Mouse (Mus musculus) stomach, embryonic 16.5 days (tissue): ENCODE measurements around the gene Slc26a9. TPM values are rescaled to one million over a fixed set of nuclear protein-coding genes. Genes with fewer than 3 reads are reported as not detected.

ENCODE experiments used
- ATAC-seq: fragments of 200-750 bp; cut with Nextera tagmentation; 2 replicates; pipeline ENCODE4 v1.8.0; 2017; ENCODE audit warnings: moderate number of reproducible peaks, moderate TSS enrichment; ENCODE audit not compliant: insufficient read depth, low FRiP score
- H3K27ac ChIP-seq: fragments of 300-500 bp; sonication (generic); 2 replicates; pipeline ENCODE4 v1.5.1; 2014; ENCODE audit warnings: low read length
- H3K27me3 ChIP-seq: fragments of 300-500 bp; sonication (generic); 2 replicates; pipeline ENCODE4 v1.6.1; 2014; ENCODE audit warnings: low read length, control low read depth, mixed read lengths; ENCODE audit not compliant: control insufficient read depth, insufficient read depth
- H3K36me3 ChIP-seq: fragments of 300-500 bp; sonication (generic); 2 replicates; pipeline ENCODE4 v1.6.1; 2014; ENCODE audit warnings: low read length; ENCODE audit not compliant: control insufficient read depth, insufficient read depth
- H3K4me1 ChIP-seq: fragments of 300-500 bp; sonication (generic); 2 replicates; pipeline ENCODE4 v1.6.1; 2014; ENCODE audit warnings: low read length, control low read depth, mixed read lengths; ENCODE audit not compliant: control insufficient read depth, insufficient read depth
- H3K4me2 ChIP-seq: fragments of 300-500 bp; sonication (generic); 2 replicates; pipeline ENCODE4 v1.6.1; 2014; ENCODE audit warnings: low read depth, low read length, mixed read lengths
- H3K4me3 ChIP-seq: fragments of 300-500 bp; sonication (generic); replicated peaks from 2 replicates; pipeline ENCODE4 v1.5.1; 2014; ENCODE audit warnings: mild to moderate bottlenecking, low read length
- H3K9ac ChIP-seq: fragments of 300-500 bp; sonication (generic); 2 replicates; pipeline ENCODE4 v1.6.1; 2014; ENCODE audit warnings: low read length
- H3K9me3 ChIP-seq: fragments of 300-500 bp; sonication (generic); replicated peaks from 2 replicates; pipeline ENCODE4 v1.6.1; 2016; ENCODE audit warnings: low read length, control low read depth; ENCODE audit not compliant: control insufficient read depth
- WGBS: fragments of 180-500 bp; shearing (Covaris S2); extraction: QIAGEN DNeasy Blood & Tissue Kit; methylation state at CpG from one replicate; pipeline ENCODE4 v1.1.7; 2014; 5-methylcytosine and 5-hydroxymethylcytosine counted together
- polyA plus RNA-seq: library from polyadenylated mRNA; unstranded; fragments of >200 nt; fragmentation: Nextera tagmentation; extraction: Ambion mirVana; gene quantifications from 2 replicates; pipeline ENCODE4 v1.2.1, GENCODE M21; 2015

The Slc26a9 gene
- polyA plus RNA-seq, 1 experiment from 2014 or later, result 9.7 TPM

DNA sequence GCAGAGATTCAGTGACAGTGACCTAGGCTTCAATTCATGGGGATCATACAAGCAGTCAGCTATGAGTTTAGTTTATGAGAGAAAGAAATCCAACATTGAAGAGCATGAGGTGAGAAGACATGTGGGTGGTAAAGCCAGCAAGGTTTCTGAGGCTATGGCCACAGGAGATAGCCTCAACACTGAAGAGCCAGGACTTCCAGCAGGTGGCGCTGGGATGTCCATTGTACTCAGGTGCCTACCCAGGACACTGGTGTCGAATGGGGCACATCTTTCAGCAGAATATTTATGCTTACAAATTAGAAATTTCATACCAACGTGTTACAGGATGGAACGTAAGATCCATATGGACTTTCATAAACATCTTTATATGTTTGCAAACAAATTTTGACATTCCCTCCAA is 35.5 kb upstream of the Slc26a9 start:
- no peak overlapping the region for H3K9ac ChIP-seq
- ATAC-seq, result no peak
- WGBS, result 21% methylated on average over 4 of the region's 4 CpGs
- H3K4me1 ChIP-seq, result no peaks in the 10 kb centered on the region
- no peak overlapping the region for H3K27ac ChIP-seq
- no peak overlapping the region for H3K4me3 ChIP-seq
- no peaks in the 10 kb centered on the region for H3K9me3 ChIP-seq
- no peak overlapping the region for H3K4me2 ChIP-seq
- no peaks in the 10 kb centered on the region for H3K27me3 ChIP-seq
- no peaks in the 10 kb centered on the region for H3K36me3 ChIP-seq

DNA sequence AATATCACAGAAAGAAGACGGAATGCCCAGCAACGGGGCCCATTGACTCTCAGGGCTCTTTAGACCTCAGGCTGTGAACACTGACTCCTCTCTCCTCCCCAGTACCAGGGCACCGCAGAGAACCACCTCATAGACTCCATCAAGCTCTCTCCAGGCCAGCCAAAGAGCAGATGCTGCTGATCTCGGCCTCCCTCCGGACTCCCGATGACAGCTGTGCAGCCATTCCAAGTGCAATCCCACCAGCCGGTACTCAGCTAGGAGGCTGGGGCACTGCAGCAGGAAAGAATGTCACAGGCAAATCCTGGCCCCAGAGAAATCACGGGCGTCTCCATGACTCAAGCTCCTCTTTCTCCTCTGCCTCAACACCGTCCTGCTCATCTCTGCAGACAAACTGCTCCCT is 32.3 kb upstream of the Slc26a9 start:
- Histone ChIP-seq H3K4me2 (no peak overlapping the region), H3K4me1 (no peaks in the 10 kb centered on the region), H3K36me3 (no peaks in the 10 kb centered on the region), H3K27me3 (no peaks in the 10 kb centered on the region), H3K27ac (no peak overlapping the region), H3K9me3 (no peaks in the 10 kb centered on the region), H3K9ac (no peak overlapping the region), H3K4me3 (no peak overlapping the region)
- WGBS, result 74% methylated on average over 10 of the region's 10 CpGs
- ATAC-seq, result no peak

DNA sequence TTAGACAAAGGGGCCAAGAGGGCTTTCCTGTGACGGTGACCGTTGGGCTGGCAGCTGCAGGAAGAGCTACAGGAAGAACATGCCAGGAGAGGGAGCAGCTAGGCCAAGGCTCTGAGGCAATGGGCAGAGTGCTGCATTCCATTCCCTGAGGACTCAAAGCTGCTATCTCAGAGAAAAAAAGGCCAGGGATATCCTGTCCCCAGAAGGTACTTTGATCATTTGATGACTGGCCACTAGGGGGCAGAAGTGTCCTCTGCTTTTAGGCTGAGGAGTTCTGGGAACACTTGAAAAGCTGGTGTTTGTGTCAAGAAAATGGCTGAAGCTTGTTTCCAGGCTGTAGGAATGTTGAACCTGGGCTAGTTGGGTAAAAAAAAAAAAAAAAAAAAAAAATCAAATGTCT is 31.4 kb upstream of the Slc26a9 start:
- WGBS, result 33% methylated on average over 2 of the region's 2 CpGs
- Histone ChIP-seq H3K27ac (no peak overlapping the region), H3K36me3 (no peaks in the 10 kb centered on the region), H3K9me3 (no peaks in the 10 kb centered on the region), H3K9ac (no peak overlapping the region; the same call in 1 of the 2 replicates), H3K4me2 (no peak overlapping the region), H3K27me3 (no peaks in the 10 kb centered on the region), H3K4me1 (no peaks in the 10 kb centered on the region), H3K4me3 (no peak overlapping the region)
- ATAC-seq, result no peak

DNA sequence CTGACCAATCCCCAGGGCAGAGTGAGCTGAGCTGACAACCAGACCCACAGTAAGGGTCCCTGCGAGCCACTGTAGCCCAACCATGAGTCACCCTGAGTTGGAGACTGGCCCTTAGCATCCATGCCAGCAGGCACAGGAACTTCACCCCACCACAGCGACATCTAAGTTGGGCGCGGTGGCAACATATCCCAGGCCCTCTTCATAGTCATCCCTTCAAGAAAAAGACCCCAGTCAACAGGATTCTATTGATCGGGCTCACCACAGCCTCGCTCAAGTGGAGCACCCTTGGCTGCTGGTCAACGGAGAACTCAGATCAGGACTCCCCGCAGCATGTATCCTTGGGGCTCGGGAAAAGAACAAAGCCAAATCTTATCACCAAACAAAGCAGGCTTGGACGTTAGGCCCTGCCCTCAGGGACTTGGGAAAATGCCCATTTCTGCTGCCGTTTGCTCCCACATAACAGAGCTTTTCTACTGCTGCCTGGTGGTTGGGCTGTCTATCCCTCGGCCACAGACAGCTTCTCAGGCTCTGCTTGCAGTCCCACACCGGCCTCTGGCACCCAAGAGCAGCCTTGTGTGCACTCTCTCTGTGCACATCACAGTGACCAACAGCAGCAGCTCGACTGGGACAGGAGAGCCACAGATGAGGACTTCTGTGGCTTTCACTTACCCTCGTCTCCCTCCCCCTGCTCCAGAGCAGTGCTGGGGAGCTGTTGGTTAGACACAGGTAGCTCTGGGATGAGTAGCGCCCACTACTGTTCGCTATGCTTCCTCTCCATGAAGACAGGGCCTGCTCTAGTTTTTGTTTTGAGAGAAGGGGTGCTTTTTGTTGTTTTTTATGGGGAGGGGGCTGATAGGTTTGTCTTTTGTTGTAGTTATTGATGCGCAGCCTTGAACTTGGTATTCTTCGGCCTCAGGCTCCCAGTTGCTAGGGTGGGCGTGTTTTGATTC is 29.2 kb upstream of the Slc26a9 start:
- no peak overlapping the region; the same call in 1 of the 2 replicates for H3K9ac ChIP-seq
- peak; percentile 29; the same call in 1 of the 2 replicates for ATAC-seq
- 64% methylated on average over 20 of the region's 20 CpGs for WGBS
- H3K36me3 ChIP-seq, result no peaks in the 10 kb centered on the region
- H3K27me3 ChIP-seq, result no peaks in the 10 kb centered on the region
- H3K4me3 ChIP-seq, result no peak overlapping the region
- H3K9me3 ChIP-seq, result no peaks in the 10 kb centered on the region
- no peak overlapping the region for H3K4me2 ChIP-seq
- no peaks in the 10 kb centered on the region for H3K4me1 ChIP-seq
- H3K27ac ChIP-seq, result no peak overlapping the region

DNA sequence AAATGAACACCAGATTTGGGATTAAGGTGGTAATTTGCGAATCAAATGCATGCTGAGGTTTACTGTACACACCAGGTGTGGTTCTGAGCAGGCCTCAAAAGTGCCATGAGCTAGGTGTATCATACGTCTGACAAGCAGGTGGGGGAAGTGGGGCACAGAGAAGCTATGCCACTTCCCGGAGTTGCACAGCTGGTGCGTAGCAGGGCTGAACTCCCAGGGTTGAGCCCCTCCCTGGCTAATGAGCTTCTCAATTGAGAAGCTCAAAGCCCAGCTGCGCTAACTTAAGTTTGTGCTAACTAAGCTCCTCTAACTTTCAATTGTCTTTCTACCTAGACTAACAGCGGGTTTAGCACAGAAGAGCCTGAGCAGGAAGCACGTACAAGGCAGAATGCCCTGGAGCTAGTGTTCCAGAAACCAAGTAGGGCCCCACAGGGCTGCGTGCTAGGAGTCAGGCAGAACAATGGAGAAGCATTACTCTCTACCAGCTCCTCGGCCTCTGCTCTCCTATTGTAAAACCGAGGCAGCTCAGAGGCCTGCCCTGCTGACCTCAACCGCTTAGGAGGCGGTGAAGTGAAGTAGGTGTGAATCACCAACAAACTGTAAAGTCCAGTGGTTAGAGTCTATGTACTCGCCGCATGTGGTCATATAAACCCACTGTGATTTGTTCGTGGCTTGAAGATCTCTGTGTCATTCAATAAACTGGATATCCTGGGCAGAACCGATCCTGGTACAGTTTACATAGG is 24.7 kb upstream of the Slc26a9 start:
- 72% methylated on average over 16 of the region's 16 CpGs for WGBS
- H3K4me2 ChIP-seq, result no peak overlapping the region
- no peak overlapping the region for H3K4me3 ChIP-seq
- no peaks in the 10 kb centered on the region for H3K27me3 ChIP-seq
- H3K4me1 ChIP-seq, result 0 out of 2 replicates have a peak, but pooled peaks cover 3% of the 10 kb centered on the region
- no peak overlapping the region for H3K27ac ChIP-seq
- ATAC-seq, result no peak
- H3K9me3 ChIP-seq, result no peaks in the 10 kb centered on the region
- no peaks in the 10 kb centered on the region for H3K36me3 ChIP-seq
- no peak overlapping the region for H3K9ac ChIP-seq

DNA sequence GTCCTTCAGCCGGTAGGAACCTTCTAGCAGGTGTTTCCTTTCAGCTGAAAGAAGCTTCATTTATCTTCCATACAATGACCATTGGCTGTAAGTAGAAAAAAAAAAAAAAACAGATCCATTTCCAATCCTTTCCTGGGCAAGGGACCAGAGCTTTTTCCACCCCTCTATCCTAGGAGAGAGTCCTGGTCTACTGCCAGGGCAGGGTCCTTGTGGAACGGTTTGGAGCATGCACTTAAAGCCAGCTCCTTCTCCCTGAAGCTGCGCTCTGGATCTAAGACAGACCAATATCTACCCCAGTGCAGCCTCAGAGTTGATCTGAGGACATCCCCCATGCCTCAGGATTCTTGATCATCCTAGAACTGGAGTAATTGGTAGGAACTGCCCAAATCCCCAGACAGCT is 21.8 kb upstream of the Slc26a9 start:
- H3K4me3 ChIP-seq, result no peak overlapping the region
- 0 out of 2 replicates have a peak, but pooled peaks cover 3% of the 10 kb centered on the region for H3K4me1 ChIP-seq
- no peak overlapping the region for H3K27ac ChIP-seq
- H3K9ac ChIP-seq, result no peak overlapping the region
- no peak for ATAC-seq
- H3K36me3 ChIP-seq, result no peaks in the 10 kb centered on the region
- 63% methylated on average over 3 of the region's 3 CpGs for WGBS
- H3K4me2 ChIP-seq, result no peak overlapping the region
- H3K27me3 ChIP-seq, result no peaks in the 10 kb centered on the region
- no peaks in the 10 kb centered on the region for H3K9me3 ChIP-seq

DNA sequence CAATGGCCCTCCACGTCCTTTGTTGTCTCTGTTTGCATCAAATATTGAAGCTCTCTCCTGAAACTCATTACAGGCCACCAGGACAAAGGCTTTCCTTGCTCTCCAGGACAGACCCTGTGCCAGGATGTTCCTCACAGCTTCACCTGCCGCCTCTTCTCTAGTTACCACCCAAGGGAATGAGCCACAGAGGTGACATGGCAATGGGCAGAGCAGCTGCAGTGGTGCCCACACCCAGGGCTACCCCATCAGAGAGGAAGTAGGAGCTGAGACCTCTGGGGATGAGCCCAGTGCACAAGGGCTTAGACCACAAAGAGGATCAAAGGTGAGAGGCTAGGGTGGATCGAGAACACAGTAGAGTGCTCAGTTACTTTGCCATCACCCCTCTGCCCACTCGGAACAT is 20.3 kb upstream of the Slc26a9 start:
- no peaks in the 10 kb centered on the region for H3K27me3 ChIP-seq
- no peak overlapping the region for H3K27ac ChIP-seq
- no peaks in the 10 kb centered on the region for H3K9me3 ChIP-seq
- 71% methylated on average over 4 of the region's 4 CpGs for WGBS
- no peaks in the 10 kb centered on the region for H3K36me3 ChIP-seq
- H3K4me1 ChIP-seq, result 0 out of 2 replicates have a peak, but pooled peaks cover 3% of the 10 kb centered on the region
- H3K4me3 ChIP-seq, result no peak overlapping the region
- no peak overlapping the region for H3K9ac ChIP-seq
- no peak for ATAC-seq
- H3K4me2 ChIP-seq, result no peak overlapping the region

DNA sequence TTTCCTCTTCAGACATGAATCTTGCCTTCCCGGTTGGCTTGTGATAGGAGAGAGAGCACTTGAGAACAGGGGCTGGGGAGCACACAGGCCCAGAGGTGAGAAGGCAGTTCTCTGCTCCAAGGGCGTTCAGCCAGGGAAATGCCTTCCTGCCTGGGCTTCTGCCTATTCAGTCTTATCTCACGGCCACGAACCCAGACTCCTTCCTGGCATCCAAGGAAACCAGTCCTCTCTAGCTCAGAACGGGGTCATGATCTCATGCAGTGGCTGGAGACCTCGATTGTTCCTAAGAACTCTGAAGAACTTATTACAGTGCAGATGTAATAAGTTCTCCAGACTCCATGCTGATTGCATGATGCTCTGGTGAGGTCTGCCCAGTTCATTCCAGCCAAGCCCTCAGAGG is 17.2 kb upstream of the Slc26a9 start:
- no peaks in the 10 kb centered on the region for H3K9me3 ChIP-seq
- no peak overlapping the region for H3K4me2 ChIP-seq
- no peak overlapping the region for H3K4me3 ChIP-seq
- no peaks in the 10 kb centered on the region for H3K27me3 ChIP-seq
- H3K9ac ChIP-seq, result no peak overlapping the region
- H3K36me3 ChIP-seq, result no peaks in the 10 kb centered on the region
- peaks cover 6% of the 10 kb centered on the region; the same call in 1 of the 2 replicates for H3K4me1 ChIP-seq
- no peak for ATAC-seq
- WGBS, result 62% methylated on average over 6 of the region's 6 CpGs
- H3K27ac ChIP-seq, result no peak overlapping the region
